Mouse (Mus musculus) liver, embryonic 11.5 days (tissue): Measurements from ENCODE around the gene Lhfpl2. TPM values are rescaled to one million over a fixed set of nuclear protein-coding genes. Genes with fewer than 3 reads are reported as not detected.

Source experiments
- ATAC-seq: fragments of 200-750 bp; cut with Nextera tagmentation; replicated peaks from 2 replicates; pipeline ENCODE4 v1.8.0; 2017; ENCODE audit warnings: moderate number of reproducible peaks, mild to moderate bottlenecking, moderate TSS enrichment, moderate library complexity; ENCODE audit not compliant: low FRiP score
- DNase-seq: peaks from one replicate; pipeline ENCODE4 v3.0.0-alpha.2; 2017; ENCODE audit warnings: low spot score
- H3K27ac ChIP-seq: fragments of 300-500 bp; sonication (generic); 2 replicates; pipeline ENCODE4 v1.5.1; 2014; ENCODE audit warnings: mild to moderate bottlenecking, low read depth, low read length, control low read depth
- H3K27me3 ChIP-seq: fragments of 300-500 bp; sonication (generic); replicated peaks from 2 replicates; pipeline ENCODE4 v1.6.1; 2014; ENCODE audit warnings: low read length, mixed read lengths; ENCODE audit not compliant: control insufficient read depth, insufficient read depth
- H3K36me3 ChIP-seq: fragments of 300-500 bp; sonication (generic); 2 replicates; pipeline ENCODE4 v1.6.1; 2014; ENCODE audit warnings: mild to moderate bottlenecking, low read length, moderate library complexity, mixed read lengths; ENCODE audit not compliant: control insufficient read depth, insufficient read depth
- H3K4me1 ChIP-seq: fragments of 300-500 bp; sonication (generic); replicated peaks from 2 replicates; pipeline ENCODE4 v1.6.1; 2014; ENCODE audit warnings: low read length, mixed read lengths; ENCODE audit not compliant: control insufficient read depth, insufficient read depth
- H3K4me2 ChIP-seq: fragments of 300-500 bp; sonication (generic); 2 replicates; pipeline ENCODE4 v1.6.1; 2014; ENCODE audit warnings: mild to moderate bottlenecking, control low read depth, moderate library complexity
- H3K4me3 ChIP-seq: fragments of 300-500 bp; sonication (generic); 2 replicates; pipeline ENCODE4 v1.5.1; 2014; ENCODE audit warnings: low read depth, low read length, control low read depth
- H3K9ac ChIP-seq: fragments of 300-500 bp; sonication (generic); 2 replicates; pipeline ENCODE4 v1.6.1; 2014; ENCODE audit warnings: low read depth, low read length, control low read depth
- H3K9me3 ChIP-seq: fragments of 300-500 bp; sonication (generic); 2 replicates; pipeline ENCODE4 v1.6.1; 2016; ENCODE audit warnings: low read length, inconsistent platforms, mixed read lengths; ENCODE audit not compliant: control insufficient read depth
- WGBS: fragments of 180-500 bp; shearing (Covaris S2); extraction: QIAGEN DNeasy Blood & Tissue Kit; methylation state at CpG from one replicate; pipeline ENCODE4 v1.1.7; 2014; 5-methylcytosine and 5-hydroxymethylcytosine counted together
- polyA plus RNA-seq: library from polyadenylated mRNA; unstranded; fragments of >200 nt; fragmentation: Nextera tagmentation; extraction: Ambion mirVana; gene quantifications from 2 replicates; pipeline ENCODE4 v1.2.1, GENCODE M21; 2014

The Lhfpl2 gene
- polyA plus RNA-seq, 1 experiment from 2014 or later: 18.0 TPM

GRCm38 (mm10) chr13:94115476-94115875 is 57.9 kb downstream of the Lhfpl2 start:
- no peak overlapping the region for H3K9ac ChIP-seq
- no peak for ATAC-seq
- H3K4me1 ChIP-seq: no peaks in the 10 kb centered on the region
- peaks cover 6% of the 10 kb centered on the region; the same call in 1 of the 2 replicates for H3K36me3 ChIP-seq
- WGBS: 75% methylated on average over 4 of the region's 4 CpGs
- H3K4me2 ChIP-seq: no peak overlapping the region
- no peak for DNase-seq
- no peak overlapping the region for H3K27ac ChIP-seq
- H3K4me3 ChIP-seq: no peak overlapping the region
- H3K27me3 ChIP-seq: no peaks in the 10 kb centered on the region
- H3K9me3 ChIP-seq: no peaks in the 10 kb centered on the region; the same call in 1 of the 2 replicates

GRCm38 (mm10) chr13:94116705-94117410 is 59.3 kb downstream of the Lhfpl2 start:
- H3K27ac ChIP-seq: no peak overlapping the region
- H3K4me1 ChIP-seq: no peaks in the 10 kb centered on the region
- no peaks in the 10 kb centered on the region; the same call in 1 of the 2 replicates for H3K9me3 ChIP-seq
- H3K36me3 ChIP-seq: peaks cover 5% of the 10 kb centered on the region; the same call in 1 of the 2 replicates
- H3K4me3 ChIP-seq: no peak overlapping the region
- no peak overlapping the region for H3K9ac ChIP-seq
- H3K4me2 ChIP-seq: no peak overlapping the region
- ATAC-seq: no peak
- no peaks in the 10 kb centered on the region for H3K27me3 ChIP-seq
- DNase-seq: no peak
- WGBS: 45% methylated on average over 13 of the region's 13 CpGs

- Histone ChIP-seq H3K4me2 (no peak overlapping the region), H3K36me3 (peaks cover 5% of the 10 kb centered on the region; the same call in 1 of the 2 replicates), H3K9ac (no peak overlapping the region), H3K9me3 (no peaks in the 10 kb centered on the region), H3K27ac (no peak overlapping the region), H3K4me3 (no peak overlapping the region), H3K27me3 (no peaks in the 10 kb centered on the region), H3K4me1 (no peaks in the 10 kb centered on the region)
- ATAC-seq (no peak), DNase-seq (no peak)
- WGBS: 92% methylated on average over 10 of the region's 10 CpGs
Observed at GRCm38 (mm10) chr13:94117522-94117921, 59.9 kb downstream of the Lhfpl2 start.

GRCm38 (mm10) chr13:94118091-94118490 is 60.5 kb downstream of the Lhfpl2 start:
- Histone ChIP-seq H3K4me2 (no peak overlapping the region), H3K4me1 (no peaks in the 10 kb centered on the region), H3K9ac (no peak overlapping the region), H3K27ac (no peak overlapping the region), H3K4me3 (no peak overlapping the region), H3K27me3 (no peaks in the 10 kb centered on the region), H3K36me3 (peaks cover 5% of the 10 kb centered on the region; the same call in 1 of the 2 replicates), H3K9me3 (no peaks in the 10 kb centered on the region)
- no peak for DNase-seq
- no peak for ATAC-seq
- 96% methylated on average over 1 of the region's 1 CpGs for WGBS

GRCm38 (mm10) chr13:94119309-94119708 is 61.7 kb downstream of the Lhfpl2 start:
- Histone ChIP-seq H3K4me2 (no peak overlapping the region), H3K27me3 (no peaks in the 10 kb centered on the region), H3K9me3 (no peaks in the 10 kb centered on the region), H3K36me3 (peaks cover 5% of the 10 kb centered on the region; the same call in 1 of the 2 replicates), H3K4me1 (no peaks in the 10 kb centered on the region), H3K4me3 (no peak overlapping the region), H3K27ac (no peak overlapping the region), H3K9ac (no peak overlapping the region)
- DNase-seq (no peak), ATAC-seq (no peak; the same call in 1 of the 2 replicates)
- WGBS: 46% methylated on average over 5 of the region's 5 CpGs

- 82% methylated on average over 16 of the region's 16 CpGs for WGBS
- no peak overlapping the region for H3K9ac ChIP-seq
- no peaks in the 10 kb centered on the region for H3K9me3 ChIP-seq
- H3K27me3 ChIP-seq: no peaks in the 10 kb centered on the region
- no peak overlapping the region for H3K4me3 ChIP-seq
- H3K36me3 ChIP-seq: peaks cover 3% of the 10 kb centered on the region; the same call in 1 of the 2 replicates
- H3K4me1 ChIP-seq: no peaks in the 10 kb centered on the region
- ATAC-seq (no peak), DNase-seq (no peak)
- no peak overlapping the region for H3K4me2 ChIP-seq
- H3K27ac ChIP-seq: no peak overlapping the region
Observed at GRCm38 (mm10) chr13:94122703-94123592, 65.4 kb downstream of the Lhfpl2 start.

GRCm38 (mm10) chr13:94130394-94130793 is 72.8 kb downstream of the Lhfpl2 start:
- Histone ChIP-seq H3K27ac (no peak overlapping the region), H3K9ac (no peak overlapping the region), H3K27me3 (no peaks in the 10 kb centered on the region), H3K4me2 (no peak overlapping the region), H3K9me3 (no peaks in the 10 kb centered on the region), H3K36me3 (no peaks in the 10 kb centered on the region; the same call in 1 of the 2 replicates), H3K4me1 (no peaks in the 10 kb centered on the region), H3K4me3 (no peak overlapping the region)
- 56% methylated on average over 7 of the region's 7 CpGs for WGBS
- ATAC-seq: no peak
- no peak for DNase-seq

- Histone ChIP-seq H3K4me3 (no peak overlapping the region), H3K9me3 (no peaks in the 10 kb centered on the region), H3K36me3 (no peaks in the 10 kb centered on the region; the same call in 1 of the 2 replicates), H3K4me2 (no peak overlapping the region), H3K4me1 (peaks cover 3% of the 10 kb centered on the region; the same call in 1 of the 2 replicates), H3K27me3 (no peaks in the 10 kb centered on the region), H3K27ac (no peak overlapping the region), H3K9ac (no peak overlapping the region)
- 0 out of 2 replicates have a peak, but pooled peaks have one; percentile 26 for ATAC-seq
- DNase-seq: no peak
- WGBS: 81% methylated on average over 4 of the region's 4 CpGs
Observed at GRCm38 (mm10) chr13:94131135-94131534, 73.5 kb downstream of the Lhfpl2 start.
